In the genomic region with DNA sequence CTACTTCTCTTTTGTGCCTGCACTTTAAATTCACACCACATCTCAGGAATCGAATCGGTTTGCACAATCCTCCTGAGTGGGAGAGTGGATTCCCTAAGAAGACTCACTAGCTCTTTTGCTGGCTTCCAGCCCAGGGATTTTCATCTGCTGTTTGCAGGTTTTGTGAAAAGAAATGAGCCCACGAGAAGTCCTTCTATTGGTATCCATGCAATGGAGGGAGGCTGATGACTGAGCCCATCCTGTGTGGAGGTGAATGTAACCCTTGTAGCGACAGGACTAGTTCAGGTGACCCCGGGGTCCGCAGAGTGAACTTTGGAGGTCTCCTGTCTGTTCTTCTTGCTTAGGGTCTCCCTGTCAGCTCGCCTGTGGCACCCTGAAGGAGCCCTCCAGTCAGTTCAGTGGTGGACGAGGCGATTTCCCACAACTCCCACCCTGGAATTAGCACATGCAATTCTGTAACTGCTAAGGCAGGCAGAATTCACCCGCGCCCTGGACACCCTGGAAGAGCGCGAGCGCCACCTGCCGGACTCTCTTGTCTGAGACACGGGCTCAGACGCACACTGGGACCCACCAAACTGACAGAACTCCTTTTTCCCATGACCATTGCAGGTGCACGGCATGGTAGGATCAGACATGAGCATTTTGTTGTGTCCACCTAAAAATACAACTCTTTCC, we compare ENCODE assay signal across 7 mouse cellular contexts.
A peak's percentile ranks its signal among the peaks of the same experiment; 100 is the strongest.
DNase-seq lines count a peak whose midpoint lies in the region; ATAC-seq lines count a peak whose summit lies in the region.

No protein-coding gene starts in this region.

- H3K4me2 ChIP-seq in intestine, embryonic 15.5 days (replicated peaks) = no peak overlapping the region
- no peak overlapping the region for H3K4me2 ChIP-seq in midbrain, embryonic 11.5 days

- no peaks in the 10 kb centered on the region for H3K27me3 ChIP-seq in intestine, embryonic 15.5 days (replicated peaks)
- no peaks in the 10 kb centered on the region for H3K27me3 ChIP-seq in midbrain, embryonic 11.5 days (ENCODE audit: control insufficient read depth, insufficient read depth, low read length)
- no peaks in the 10 kb centered on the region for H3K27me3 ChIP-seq in splenic B cell, adult 2 months (ENCODE audit: control insufficient read depth, insufficient read depth, low read length, poor library complexity, severe bottlenecking)

- no peak overlapping the region for H3K27ac ChIP-seq in intestine, embryonic 15.5 days
- no peak overlapping the region for H3K27ac ChIP-seq in midbrain, embryonic 11.5 days (ENCODE audit: low read depth, low read length)

- H3K4me3 ChIP-seq in intestine, embryonic 15.5 days (replicated peaks) = no peak overlapping the region
- no peak overlapping the region for H3K4me3 ChIP-seq in midbrain, embryonic 11.5 days (ENCODE audit: low read depth, low read length)

- H3K9me3 ChIP-seq in intestine, embryonic 15.5 days = no peaks in the 10 kb centered on the region
- H3K9me3 ChIP-seq in midbrain, embryonic 11.5 days (ENCODE audit: control insufficient read depth, low read length) = no peaks in the 10 kb centered on the region

- peak; percentile 89 for DNase-seq in ZHBTc4 (ENCODE audit: low read depth, low spot score)
- DNase-seq in cerebellum, postnatal 10 days = peak; percentile 88 to 89
- peak; percentile 70 to 86 for DNase-seq in frontal cortex, postnatal 36 days (ENCODE audit: low spot score in 2 of 2)
- peak; percentile 14 to 80 for DNase-seq in left cerebral cortex, adult 9 months (ENCODE audit: low spot score in 2 of 2)
- peak; percentile 97 for DNase-seq in midbrain, embryonic 11.5 days (ENCODE audit: low spot score, missing footprints)
- peak; percentile 44 for DNase-seq in splenic B cell, adult 2 months (ENCODE audit: low read depth, low spot score)

- ATAC-seq in intestine, embryonic 15.5 days = peak; percentile 72
- peak; percentile 83 for ATAC-seq in midbrain, embryonic 11.5 days (ENCODE audit: low FRiP score)

- whole genome bisulfite sequencing in intestine, embryonic 15.5 days = 28% methylated on average over 18 of the region's 18 CpGs
- 27% methylated on average over 18 of the region's 18 CpGs for WGBS in midbrain, embryonic 11.5 days

- no peaks in the 10 kb centered on the region for H3K36me3 ChIP-seq in intestine, embryonic 15.5 days
- no peaks in the 10 kb centered on the region for H3K36me3 ChIP-seq in midbrain, embryonic 11.5 days (ENCODE audit: control insufficient read depth, insufficient read depth, low read length)
- H3K36me3 ChIP-seq in splenic B cell, adult 2 months (ENCODE audit: control insufficient read depth, insufficient read depth, low read length, poor library complexity, severe bottlenecking) = no peaks in the 10 kb centered on the region

- no peak overlapping the region for H3K9ac ChIP-seq in intestine, embryonic 15.5 days
- no peak overlapping the region for H3K9ac ChIP-seq in midbrain, embryonic 11.5 days (ENCODE audit: low read length)

- no peaks in the 10 kb centered on the region for H3K4me1 ChIP-seq in intestine, embryonic 15.5 days (replicated peaks)
- no peaks in the 10 kb centered on the region for H3K4me1 ChIP-seq in midbrain, embryonic 11.5 days (ENCODE audit: control insufficient read depth, insufficient read depth, low read length)

Comparison
In these comparisons a context has a peak if more than half of its experiments do, and no peak if none do; other contexts are left out.
1. DNase-seq: peak in every context shown above with its lines; median percentile 97 in midbrain, embryonic 11.5 days; 89 in ZHBTc4; 88 in cerebellum, postnatal 10 days; 78 in frontal cortex, postnatal 36 days; 47 in left cerebral cortex, adult 9 months; 44 in splenic B cell, adult 2 months.